Comparison of ENCODE assay signal across 10 mouse cellular contexts in the genomic region with DNA sequence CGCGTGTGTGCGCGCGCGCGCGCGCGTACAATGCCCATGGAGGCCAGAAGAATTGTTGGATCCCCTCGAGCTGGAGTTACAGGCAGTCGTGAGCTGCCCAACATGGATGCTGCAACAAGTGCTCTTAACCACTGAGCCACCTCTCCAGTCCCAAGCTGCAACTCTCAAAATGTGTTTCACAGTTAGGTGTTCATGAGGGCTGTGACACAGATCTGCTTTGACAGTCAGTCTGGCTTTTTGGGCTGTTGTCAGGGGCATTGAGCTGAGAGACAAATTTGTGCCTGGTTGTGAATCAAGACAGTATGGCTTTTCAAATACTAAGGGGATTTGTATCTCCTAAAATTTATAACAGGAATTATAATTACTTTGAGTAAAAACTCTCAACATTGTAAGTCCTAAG.
DNase-seq lines count a peak whose midpoint lies in the region; ATAC-seq and TF ChIP-seq lines count a peak whose summit lies in the region.
"Had no signal": no experiment of that assay in that cellular context is flagged by ENCODE, and none has a peak within 500 bp of the region (broad histone marks: within the 10 kb centered on the region; RNA-seq: fewer than 3 reads in every experiment).

No protein-coding gene starts in this region.

- ATAC-seq in heart, embryonic 13.5 days (ENCODE audit: extremely low read depth, insufficient number of reproducible peaks, low FRiP score, low TSS enrichment): no peak
- ATAC-seq in lung, embryonic 14.5 days (ENCODE audit: insufficient read depth): no peak
- ATAC-seq in forebrain, embryonic 14.5 days: no peak
- ATAC-seq in midbrain, postnatal 0 days (ENCODE audit: low FRiP score): no peak
- ATAC-seq in granulocyte monocyte progenitor cell, adult 5-6 weeks (replicated peaks; ENCODE audit: poor library complexity, severe bottlenecking): no peak
- ATAC-seq: CD4-positive, CD25-positive, alpha-beta regulatory T cell, adult 4 months had no signal

- H3K4me2 ChIP-seq in heart, embryonic 13.5 days: peak overlapping the region; percentile 47
- peak overlapping the region; percentile 30; the same call in 1 of the 2 replicates for H3K4me2 ChIP-seq in lung, embryonic 14.5 days
- peak overlapping the region; percentile 32; the same call in 1 of the 2 replicates for H3K4me2 ChIP-seq in forebrain, embryonic 14.5 days (ENCODE audit: low read length)
- no peak overlapping the region for H3K4me2 ChIP-seq in midbrain, postnatal 0 days (ENCODE audit: low read depth, low read length, poor library complexity, severe bottlenecking)

- H3K27me3 ChIP-seq in heart, embryonic 13.5 days (replicated peaks): no peaks in the 10 kb centered on the region
- no peaks in the 10 kb centered on the region for H3K27me3 ChIP-seq in lung, embryonic 14.5 days (ENCODE audit: insufficient read depth, low read length)
- no peaks in the 10 kb centered on the region for H3K27me3 ChIP-seq in forebrain, embryonic 14.5 days (replicated peaks; ENCODE audit: control insufficient read depth, insufficient read depth, low read length)
- H3K27me3 ChIP-seq in midbrain, postnatal 0 days (ENCODE audit: insufficient read depth, low read length): no peaks in the 10 kb centered on the region

- H3K27ac ChIP-seq in heart, embryonic 13.5 days (replicated peaks): peak overlapping the region; percentile 82
- H3K27ac ChIP-seq in lung, embryonic 14.5 days (ENCODE audit: low read depth): peak overlapping the region; percentile 80; the same call in 1 of the 2 replicates
- peak overlapping the region; percentile 74 for H3K27ac ChIP-seq in forebrain, embryonic 14.5 days (ENCODE audit: low read depth, low read length)
- H3K27ac ChIP-seq in midbrain, postnatal 0 days (ENCODE audit: low read depth, low read length): peak overlapping the region; percentile 60; the same call in 1 of the 2 replicates
- H3K27ac ChIP-seq: macrophage had no signal

- H3K9ac ChIP-seq in heart, embryonic 13.5 days: 0 out of 2 replicates have a peak overlapping the region, but pooled peaks have one; percentile 54
- H3K9ac ChIP-seq in lung, embryonic 14.5 days: peak overlapping the region; percentile 20; the same call in 1 of the 2 replicates
- H3K9ac ChIP-seq in forebrain, embryonic 14.5 days (ENCODE audit: low read length): 0 out of 2 replicates have a peak overlapping the region, but pooled peaks have one; percentile 17
- H3K9ac ChIP-seq in midbrain, postnatal 0 days (replicated peaks; ENCODE audit: low read length, poor library complexity, severe bottlenecking): no peak overlapping the region

- no peak for DNase-seq in heart, adult 11 months
- no peak for DNase-seq in lung, embryonic 14.5 days
- DNase-seq in lung, adult 18-20 months: no peak
- DNase-seq in forebrain, embryonic 14.5 days (ENCODE audit: low spot score): no peak
- DNase-seq in midbrain, postnatal 0 days (ENCODE audit: low spot score): no peak
- DNase-seq in right cerebral cortex, postnatal 4 days: no peak

- H3K36me3 ChIP-seq in heart, embryonic 13.5 days: peaks cover 43% of the 10 kb centered on the region
- H3K36me3 ChIP-seq in lung, embryonic 14.5 days (ENCODE audit: insufficient read depth): peaks cover 36% of the 10 kb centered on the region
- peaks cover 6% of the 10 kb centered on the region; the same call in 1 of the 2 replicates for H3K36me3 ChIP-seq in forebrain, embryonic 14.5 days (ENCODE audit: control insufficient read depth, insufficient read depth, low read length)
- no peaks in the 10 kb centered on the region for H3K36me3 ChIP-seq in midbrain, postnatal 0 days (ENCODE audit: insufficient read depth, low read length)

- TF ChIP-seq CTCF in lung, embryonic 14.5 days (IDR thresholded peaks at IDR 0.05; ENCODE audit: low read depth): no peak
- TF ChIP-seq CTCF in midbrain, postnatal 0 days (IDR thresholded peaks at IDR 0.05): no peak

- H3K4me1 ChIP-seq in heart, embryonic 13.5 days: peaks cover 93% of the 10 kb centered on the region
- peaks cover 64% of the 10 kb centered on the region for H3K4me1 ChIP-seq in lung, embryonic 14.5 days (ENCODE audit: insufficient read depth)
- H3K4me1 ChIP-seq in forebrain, embryonic 14.5 days (ENCODE audit: control insufficient read depth, insufficient read depth, low read length): peaks cover 51% of the 10 kb centered on the region
- peaks cover 47% of the 10 kb centered on the region for H3K4me1 ChIP-seq in midbrain, postnatal 0 days (ENCODE audit: insufficient read depth, low read length)

- 87% methylated on average over 12 of the region's 12 CpGs for WGBS in heart, embryonic 13.5 days
- 83% methylated on average over 12 of the region's 12 CpGs for WGBS in lung, embryonic 14.5 days
- WGBS in forebrain, embryonic 14.5 days: 73% methylated on average over 12 of the region's 12 CpGs
- 85% methylated on average over 12 of the region's 12 CpGs for WGBS in midbrain, postnatal 0 days

- H3K9me3 ChIP-seq in heart, embryonic 13.5 days: no peaks in the 10 kb centered on the region
- no peaks in the 10 kb centered on the region for H3K9me3 ChIP-seq in lung, embryonic 14.5 days (ENCODE audit: low read depth, low read length)
- no peaks in the 10 kb centered on the region for H3K9me3 ChIP-seq in forebrain, embryonic 14.5 days (replicated peaks; ENCODE audit: control insufficient read depth, low read length)
- no peaks in the 10 kb centered on the region for H3K9me3 ChIP-seq in midbrain, postnatal 0 days (ENCODE audit: low read length)

- no peak overlapping the region for H3K4me3 ChIP-seq in heart, embryonic 13.5 days
- no peak overlapping the region for H3K4me3 ChIP-seq in lung, embryonic 14.5 days (ENCODE audit: low read depth, low read length)
- H3K4me3 ChIP-seq in forebrain, embryonic 14.5 days (ENCODE audit: low read depth, low read length): no peak overlapping the region
- H3K4me3 ChIP-seq in midbrain, postnatal 0 days (ENCODE audit: low read depth, low read length): no peak overlapping the region
